Mouse (Mus musculus) layer of hippocampus, adult 18-20 months (tissue): ENCODE measurements at regions not wholly inside any gene's neighbourhood (a gene's known extent, or its start where the extent isn't known, plus 50 kb on each side); places are given as distances from the start of the nearest gene placed in this dataset.
A peak's percentile ranks its signal among the peaks of the same experiment; 100 is the strongest.

ENCODE experiments used
- DNase-seq, 2 experiments: peaks; one replicate each; pipeline ENCODE4 v3.0.0; 2022; ENCODE audit warnings: low spot score in 2 of 2

GRCm38 (mm10) chr12:42457655-42458054 lies 971.4 kb upstream of the Lrrn3 start:
- DNase-seq, result peak in 1 of 2 experiments; percentile 33

DNA sequence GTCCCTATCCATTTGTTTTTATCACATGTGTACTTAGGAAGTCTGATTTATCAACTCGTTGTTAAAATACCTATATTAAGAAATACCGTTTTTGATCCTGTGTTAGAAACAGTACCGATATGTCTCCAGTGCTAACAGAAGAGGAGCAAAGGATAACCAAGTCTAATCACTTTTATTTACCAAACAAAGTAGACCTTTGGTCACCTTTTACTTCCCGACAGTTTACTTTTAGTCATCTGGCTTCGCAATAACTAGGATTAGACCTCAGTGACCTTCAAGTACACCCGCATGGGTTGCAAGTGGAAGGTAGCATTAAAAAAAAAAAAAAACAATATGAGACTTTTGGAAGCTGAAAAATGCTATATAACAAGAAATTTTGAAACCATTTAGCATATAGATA lies 949.4 kb upstream of the Lrrn3 start:
- no peak for DNase-seq

DNA sequence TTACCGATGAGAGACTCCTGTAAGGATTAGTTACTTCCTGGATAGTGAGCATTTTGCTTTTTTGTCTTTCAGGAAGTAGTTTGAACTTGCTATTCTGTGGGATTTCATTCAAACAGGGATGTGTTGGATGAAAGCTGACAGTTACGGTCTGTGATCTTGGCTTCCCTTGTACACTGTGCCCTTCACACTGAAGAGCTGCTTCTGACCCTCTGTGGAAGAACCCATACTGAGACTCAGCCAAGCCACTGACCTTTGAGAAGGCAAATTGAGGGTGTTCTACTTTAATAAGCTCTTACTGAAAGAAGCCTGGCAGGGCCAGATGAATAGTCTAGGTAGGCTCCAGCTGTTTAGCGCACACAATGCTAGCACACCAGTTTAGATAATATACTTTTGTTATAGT lies 941.2 kb upstream of the Lrrn3 start:
- no peak for DNase-seq
